Mouse (Mus musculus): ENCODE measurements around the gene Bcl3.

DNA sequence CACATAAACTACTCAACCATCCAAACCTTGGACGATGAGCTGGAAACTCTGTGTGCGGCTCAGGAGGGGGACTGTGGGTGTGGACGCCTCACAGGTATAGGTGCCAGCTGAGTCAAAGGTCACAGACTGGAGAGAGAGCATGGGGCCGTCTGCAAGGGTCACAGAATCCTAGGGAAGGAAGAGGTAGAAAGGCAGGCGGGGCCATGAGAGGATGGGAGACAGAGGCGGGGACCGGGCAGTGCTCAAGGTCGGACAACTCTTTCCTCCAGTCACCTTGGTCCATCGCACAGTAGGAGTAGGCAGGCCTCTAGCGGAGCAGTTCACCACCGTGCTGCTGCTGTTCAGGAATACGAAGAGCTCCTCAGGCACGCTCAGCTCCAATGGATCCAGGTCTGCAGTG is 62.5 kb downstream of the Bcl3 start:
- TF ChIP-seq CTCF (IDR thresholded peaks at IDR 0.05; ENCODE audit: extremely low read depth, insufficient read depth, low read length) (no peak), POLR2A (IDR thresholded peaks at IDR 0.05; ENCODE audit: extremely low read depth, insufficient read depth, low read length) (no peak)

Measured in cortical plate, adult 2 months (tissue).